In genomic region chr5:142404307-142404706, GRCm38 (mm10) we compare ENCODE assay signal across 9 mouse cellular contexts. TPM values are rescaled to one million over a fixed set of nuclear protein-coding genes. Genes with fewer than 3 reads are reported as not detected.
DNase-seq lines count a peak whose midpoint lies in the region; ATAC-seq and TF ChIP-seq lines count a peak whose summit lies in the region.
"Had no signal": no experiment of that assay in that cellular context is flagged by ENCODE, and none has a peak within 500 bp of the region (broad histone marks: within the 10 kb centered on the region; RNA-seq: fewer than 3 reads in every experiment).

No protein-coding gene starts in this region.

- H3K9ac ChIP-seq in heart, postnatal 0 days (replicated peaks; ENCODE audit: low read depth, low read length) = 0 out of 2 replicates have a peak overlapping the region, but pooled peaks have one; percentile 5
- no peak overlapping the region for H3K9ac ChIP-seq in forebrain, embryonic 12.5 days
- no peak overlapping the region for H3K9ac ChIP-seq in midbrain, embryonic 12.5 days (replicated peaks)

- intact Hi-C loops in heart, postnatal 36 days (cut with DNase I) = no loop called here

- H3K9me3 ChIP-seq in heart, postnatal 0 days (replicated peaks; ENCODE audit: control insufficient read depth, low read length) = no peaks in the 10 kb centered on the region
- H3K9me3 ChIP-seq in forebrain, embryonic 12.5 days = no peaks in the 10 kb centered on the region
- no peaks in the 10 kb centered on the region for H3K9me3 ChIP-seq in midbrain, embryonic 12.5 days
- H3K9me3 ChIP-seq: G1E had no signal

- no peaks in the 10 kb centered on the region for H3K27me3 ChIP-seq in heart, postnatal 0 days (ENCODE audit: control insufficient read depth, insufficient read depth, low read length)
- H3K27me3 ChIP-seq in forebrain, embryonic 12.5 days = no peaks in the 10 kb centered on the region
- H3K27me3 ChIP-seq in midbrain, embryonic 12.5 days = no peaks in the 10 kb centered on the region

- ATAC-seq in heart, postnatal 0 days (ENCODE audit: insufficient read depth, low read depth) = no peak
- ATAC-seq in forebrain, embryonic 12.5 days (ENCODE audit: low FRiP score) = no peak
- ATAC-seq in midbrain, embryonic 12.5 days (ENCODE audit: low FRiP score, low read depth) = no peak

- no peak for TF ChIP-seq EP300 in heart, postnatal 0 days (IDR thresholded peaks at IDR 0.05; ENCODE audit: low read depth)

- H3K4me2 ChIP-seq in heart, postnatal 0 days (ENCODE audit: low read depth, low read length) = no peak overlapping the region
- H3K4me2 ChIP-seq in forebrain, embryonic 12.5 days = peak overlapping the region; percentile 19
- H3K4me2 ChIP-seq in midbrain, embryonic 12.5 days (replicated peaks) = peak overlapping the region; percentile 97; the same call in 1 of the 2 replicates

- DNase-seq in heart, postnatal 0 days (ENCODE audit: low spot score) = no peak
- no peak for DNase-seq in heart, postnatal 36 days
- DNase-seq in CD8-positive naive resting alpha-beta T cell, adult 2 months (ENCODE audit: low read depth in 2 of 2, low spot score in 2 of 2) = peak; percentile 16 to 23
- no peak for DNase-seq in embryo, embryonic 10.5 days (ENCODE audit: low spot score)
- DNase-seq in ovary, postnatal 36 days (ENCODE audit: low spot score) = no peak
- no peak for DNase-seq in frontal cortex, postnatal 25 days (ENCODE audit: low spot score in 2 of 2)

- peaks cover 41% of the 10 kb centered on the region for H3K4me1 ChIP-seq in heart, postnatal 0 days (ENCODE audit: control insufficient read depth, insufficient read depth)
- peaks cover 58% of the 10 kb centered on the region for H3K4me1 ChIP-seq in forebrain, embryonic 12.5 days
- H3K4me1 ChIP-seq in midbrain, embryonic 12.5 days = peaks cover 56% of the 10 kb centered on the region

- no peak for TF ChIP-seq CTCF in heart, postnatal 0 days (IDR thresholded peaks at IDR 0.05; ENCODE audit: low read depth)

- 88% methylated on average over 1 of the region's 1 CpGs for whole genome bisulfite sequencing in heart, postnatal 0 days
- WGBS in forebrain, embryonic 12.5 days = 81% methylated on average over 1 of the region's 1 CpGs
- WGBS in midbrain, embryonic 12.5 days = 83% methylated on average over 1 of the region's 1 CpGs

- 0 out of 2 replicates have a peak, but pooled peaks cover 3% of the 10 kb centered on the region for H3K36me3 ChIP-seq in heart, postnatal 0 days (replicated peaks; ENCODE audit: control insufficient read depth, insufficient read depth, low read length)
- peaks cover 4% of the 10 kb centered on the region; the same call in 1 of the 2 replicates for H3K36me3 ChIP-seq in forebrain, embryonic 12.5 days (replicated peaks)
- H3K36me3 ChIP-seq in midbrain, embryonic 12.5 days = peaks cover 8% of the 10 kb centered on the region; the same call in 1 of the 2 replicates

- H3K4me3 ChIP-seq in heart, postnatal 0 days (ENCODE audit: low read depth, low read length) = no peak overlapping the region
- H3K4me3 ChIP-seq in forebrain, embryonic 12.5 days (replicated peaks) = no peak overlapping the region
- H3K4me3 ChIP-seq in midbrain, embryonic 12.5 days = no peak overlapping the region

- no peak overlapping the region for H3K27ac ChIP-seq in heart, postnatal 0 days (ENCODE audit: low read depth)
- no peak overlapping the region for H3K27ac ChIP-seq in forebrain, embryonic 12.5 days
- no peak overlapping the region for H3K27ac ChIP-seq in midbrain, embryonic 12.5 days (replicated peaks)

RNA-seq across cellular contexts. Expression of gene Foxk1, which starts 3.0 kb away (rescaled TPM):
- total RNA-seq in heart, postnatal 0 days (2014; rRNA removed; ENCODE audit: low replicate concordance) = 9.5 and 9.7 TPM in 2 replicates
- polyA plus RNA-seq in heart, postnatal 0 days (2015; fragmentation: Nextera tagmentation; extraction: Ambion mirVana) = 1.8 and 3.5 TPM in 2 replicates
- 10 to 100 TPM; 15.7 to 15.8 TPM for total RNA-seq in heart, postnatal 36 days (2021)
- polyA plus RNA-seq in forebrain, embryonic 12.5 days (2016; fragmentation: Nextera tagmentation; extraction: Ambion mirVana) = 5.2 and 5.9 TPM in 2 replicates
- polyA plus RNA-seq in midbrain, embryonic 12.5 days (2016; fragmentation: Nextera tagmentation; extraction: Ambion mirVana) = 7.6 and 9.6 TPM in 2 replicates

RNA-seq across cellular contexts. Expression of gene Ap5z1, which starts 59.4 kb away (rescaled TPM):
- 8.2 and 14.1 TPM in 2 replicates for total RNA-seq in heart, postnatal 0 days (2014; rRNA removed; ENCODE audit: low replicate concordance)
- polyA plus RNA-seq in heart, postnatal 0 days (2015; fragmentation: Nextera tagmentation; extraction: Ambion mirVana) = 3.9 and 5.7 TPM in 2 replicates
- 1 to 10 TPM; 6.2 to 6.4 TPM for total RNA-seq in heart, postnatal 36 days (2021)
- polyA plus RNA-seq in forebrain, embryonic 12.5 days (2016; fragmentation: Nextera tagmentation; extraction: Ambion mirVana) = 12.7 and 15.2 TPM in 2 replicates
- polyA plus RNA-seq in midbrain, embryonic 12.5 days (2016; fragmentation: Nextera tagmentation; extraction: Ambion mirVana) = 14.4 and 14.5 TPM in 2 replicates

Comparison
In these comparisons a context has a peak if more than half of its experiments do, and no peak if none do; other contexts are left out.
1. DNase-seq: peak in CD8-positive naive resting alpha-beta T cell, adult 2 months (2 of 2); none in heart, postnatal 0 days (single experiment), heart, postnatal 36 days (0 of 2), embryo, embryonic 10.5 days (single experiment), ovary, postnatal 36 days (single experiment) and frontal cortex, postnatal 25 days (0 of 2).